Mouse (Mus musculus) liver, embryonic 14.5 days (tissue): Measurements from ENCODE around the gene Pdcl2. TPM values are rescaled to one million over a fixed set of nuclear protein-coding genes. Genes with fewer than 3 reads are reported as not detected.

ENCODE experiments used
- ATAC-seq: fragments of 200-750 bp; cut with Nextera tagmentation; 2 replicates; pipeline ENCODE4 v1.8.0; 2017; ENCODE audit warnings: moderate number of reproducible peaks, mild to moderate bottlenecking, moderate library complexity; ENCODE audit not compliant: insufficient read depth
- DNase-seq, 3 experiments: peaks; one replicate each; pipeline ENCODE4 v3.0.0-alpha.2; 2012 to 2013; ENCODE audit warnings: low read depth in 3 of 3, low spot score in 3 of 3
- H3K27ac ChIP-seq: fragments of 300-500 bp; sonication (generic); 2 replicates; pipeline ENCODE4 v1.5.1; 2014; ENCODE audit warnings: moderate library complexity, mild to moderate bottlenecking, control low read depth, inconsistent platforms
- H3K27me3 ChIP-seq: fragments of 300-500 bp; sonication (generic); 2 replicates; pipeline ENCODE4 v1.6.1; 2014; ENCODE audit warnings: mild to moderate bottlenecking, low read length, moderate library complexity; ENCODE audit not compliant: control insufficient read depth, insufficient read depth
- H3K36me3 ChIP-seq: fragments of 300-500 bp; sonication (generic); replicated peaks from 2 replicates; pipeline ENCODE4 v1.6.1; 2014; ENCODE audit warnings: low read depth; ENCODE audit not compliant: control insufficient read depth, insufficient read depth
- H3K4me1 ChIP-seq, 2 experiments: fragments of 200-500 bp in 1 of 2; fragments of 300-500 bp in 1 of 2; sonication (generic) in 1 of 2; replicated peaks; 2 replicates each; pipeline ENCODE4 v1.6.1; 2012 to 2014; ENCODE audit warnings: antibody characterized with exemption in 1 of 2, inconsistent platforms in 1 of 2, low read length in 1 of 2; ENCODE audit not compliant: control insufficient read depth in 2 of 2, insufficient read depth in 2 of 2
- H3K4me2 ChIP-seq: fragments of 300-500 bp; sonication (generic); 2 replicates; pipeline ENCODE4 v1.6.1; 2014; ENCODE audit warnings: low read depth, mild to moderate bottlenecking, control low read depth, moderate library complexity
- H3K4me3 ChIP-seq, 2 experiments: fragments of 200-500 bp in 1 of 2; fragments of 300-500 bp in 1 of 2; sonication (generic) in 1 of 2; 2 replicates each; pipeline ENCODE4 v1.5.1; 2012 to 2014; ENCODE audit warnings: low read depth in 2 of 2, low read length in 2 of 2, mild to moderate bottlenecking in 2 of 2, control low read depth in 1 of 2, inconsistent platforms in 1 of 2, moderate library complexity in 1 of 2; ENCODE audit not compliant: insufficient read depth in 1 of 2
- H3K9ac ChIP-seq: fragments of 300-500 bp; sonication (generic); replicated peaks from 2 replicates; pipeline ENCODE4 v1.6.1; 2014; ENCODE audit warnings: mild to moderate bottlenecking, control low read depth, moderate library complexity
- H3K9me3 ChIP-seq: fragments of 300-500 bp; sonication (generic); 2 replicates; pipeline ENCODE4 v1.6.1; 2016; ENCODE audit warnings: low read length, mixed read lengths; ENCODE audit not compliant: control insufficient read depth
- CTCF ChIP-seq: IDR thresholded peaks from 2 replicates; pipeline ENCODE4 v1.5.1; 2016; ENCODE audit warnings: antibody characterized with exemption, low read depth, control low read depth
- EP300 ChIP-seq: IDR thresholded peaks from 2 replicates; pipeline ENCODE4 v1.6.1; 2016; ENCODE audit warnings: antibody characterized with exemption, low read depth
- WGBS: fragments of 180-500 bp; shearing (Covaris S2); extraction: QIAGEN DNeasy Blood & Tissue Kit; methylation state at CpG from one replicate; pipeline ENCODE4 v1.1.7; 2014; ENCODE audit not compliant: insufficient replicate concordance; 5-methylcytosine and 5-hydroxymethylcytosine counted together
- polyA plus RNA-seq, 2 experiments: library from polyadenylated mRNA; depleted of rRNA in 1 of 2; stranded (reverse) in 1 of 2; unstranded in 1 of 2; fragments of >200 nt; fragmentation: Nextera tagmentation in 1 of 2; extraction: Ambion mirVana in 1 of 2; gene quantifications; 2 replicates each; pipeline versions ENCODE4 v1.2.1 to v1.2.3; 2012 to 2014

The Pdcl2 gene
- polyA plus RNA-seq, 2 experiments: not detected

DNA sequence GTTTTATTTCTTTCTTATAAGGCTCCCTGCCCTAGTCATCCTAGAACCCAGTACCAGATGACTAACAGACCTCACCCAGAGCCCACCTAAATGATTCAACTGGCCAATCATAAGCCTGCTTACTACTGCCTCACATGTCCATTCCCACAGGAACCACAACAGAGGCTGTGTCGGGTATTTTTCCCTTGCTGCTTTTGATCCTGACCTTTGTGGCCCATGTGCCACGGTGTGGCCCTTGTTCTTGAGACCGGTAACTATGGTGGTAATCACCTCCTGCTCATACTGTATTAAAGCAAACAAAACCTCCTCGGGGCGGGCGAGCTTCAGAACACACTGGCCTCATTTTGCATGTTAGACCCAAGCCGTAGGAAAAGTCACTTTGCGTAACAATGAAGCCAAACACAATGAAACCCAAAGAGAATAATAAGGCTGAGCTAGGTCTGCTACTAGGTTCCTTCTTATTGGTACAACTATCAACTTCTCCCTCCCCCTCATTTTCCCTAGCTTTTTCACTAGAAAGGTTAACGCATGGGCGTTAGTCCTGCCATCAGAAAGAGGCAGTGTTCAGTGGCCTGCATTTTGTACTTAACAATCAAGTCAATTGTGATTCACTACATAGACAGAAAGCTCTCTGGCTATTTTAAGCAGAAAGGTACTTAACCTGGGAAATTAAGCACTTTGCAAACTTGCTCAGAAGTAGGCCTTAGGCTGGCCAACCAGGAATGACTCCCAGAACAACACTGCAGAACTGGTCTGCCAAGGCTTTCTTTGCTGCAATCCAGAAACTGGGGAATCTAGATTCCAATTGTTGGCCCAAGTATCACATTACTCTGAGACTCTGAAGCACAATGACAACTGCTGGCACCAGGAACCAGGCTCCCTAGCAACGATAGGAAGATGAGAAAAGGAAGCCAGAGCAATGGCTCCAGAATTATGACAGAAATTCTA, 9.4 kb downstream of the Pdcl2 start:
- no peak overlapping the region for H3K27ac ChIP-seq
- 69% methylated on average over 11 of the region's 11 CpGs for WGBS

DNA sequence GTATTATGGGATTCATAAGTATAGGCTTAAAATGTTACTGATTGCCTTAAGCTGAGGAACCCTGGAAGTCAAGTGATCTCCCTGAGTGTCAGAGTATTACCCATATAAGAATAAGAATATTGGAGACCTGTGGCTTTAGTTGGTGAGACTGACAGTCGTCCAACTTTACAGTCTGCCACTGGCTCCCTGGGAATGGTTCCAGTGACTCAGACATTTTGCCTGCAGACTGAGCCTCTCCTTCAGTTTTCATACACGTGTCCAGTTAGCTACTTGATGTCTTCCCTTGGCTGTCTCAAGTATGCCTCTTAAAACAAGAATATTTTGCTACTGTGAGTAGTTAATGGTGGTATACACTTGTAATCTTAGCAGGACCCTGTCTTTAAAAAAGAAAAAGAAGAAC, 22.8 kb downstream of the Pdcl2 start:
- H3K4me1 ChIP-seq: 0 out of 4 replicates have a peak, but pooled peaks cover 0 to 7% of the 10 kb centered on the region in 2 experiments
- H3K4me2 ChIP-seq: no peak overlapping the region
- no peaks in the 10 kb centered on the region for H3K9me3 ChIP-seq
- 41% methylated on average over 2 of the region's 2 CpGs for WGBS
- no peak overlapping the region for H3K4me3 ChIP-seq
- TF ChIP-seq EP300 (no peak), CTCF (no peak)
- DNase-seq (no peak), ATAC-seq (no peak)
- no peaks in the 10 kb centered on the region for H3K36me3 ChIP-seq
- H3K27me3 ChIP-seq: peaks cover 5% of the 10 kb centered on the region
- H3K27ac ChIP-seq: no peak overlapping the region
- no peak overlapping the region for H3K9ac ChIP-seq

More for the DNA sequence above, 9.4 kb downstream of the Pdcl2 start:
- ATAC-seq: no peak
- Histone ChIP-seq H3K27me3 (no peaks in the 10 kb centered on the region), H3K9ac (no peak overlapping the region), H3K36me3 (no peaks in the 10 kb centered on the region), H3K4me3 (no peak overlapping the region), H3K4me1 (no peaks in the 10 kb centered on the region), H3K4me2 (no peak overlapping the region), H3K9me3 (no peaks in the 10 kb centered on the region)
- DNase-seq: no peak
- no peak for TF ChIP-seq CTCF
- no peak for TF ChIP-seq EP300

DNA sequence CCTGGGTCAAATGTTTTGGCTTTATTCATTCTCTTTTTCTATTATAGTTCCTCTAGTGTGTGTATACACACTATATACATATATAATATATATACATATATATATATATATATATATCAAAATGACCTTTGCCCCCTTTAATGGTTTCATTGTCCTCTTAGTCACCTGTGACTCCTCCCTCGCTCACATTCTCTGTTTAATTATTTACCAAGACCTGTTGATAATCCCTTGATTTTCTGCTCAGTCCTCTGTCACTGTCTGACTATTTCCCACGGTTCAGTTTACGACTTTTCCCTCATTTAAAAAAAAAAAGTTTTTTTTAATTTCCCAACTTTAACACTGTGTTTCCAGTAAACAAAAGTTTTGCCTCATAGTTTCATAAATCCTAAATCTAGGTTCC, 24.7 kb downstream of the Pdcl2 start:
- H3K4me2 ChIP-seq: no peak overlapping the region
- H3K36me3 ChIP-seq: no peaks in the 10 kb centered on the region
- no peak overlapping the region for H3K9ac ChIP-seq
- ATAC-seq: no peak
- no peak overlapping the region for H3K4me3 ChIP-seq
- DNase-seq: no peak
- no peak for TF ChIP-seq EP300
- TF ChIP-seq CTCF: no peak
- H3K4me1 ChIP-seq: 0 out of 4 replicates have a peak, but pooled peaks cover 0 to 7% of the 10 kb centered on the region in 2 experiments
- H3K27me3 ChIP-seq: peaks cover 5% of the 10 kb centered on the region
- WGBS: 56% methylated on average over 3 of the region's 3 CpGs
- H3K9me3 ChIP-seq: no peaks in the 10 kb centered on the region
- H3K27ac ChIP-seq: no peak overlapping the region

DNA sequence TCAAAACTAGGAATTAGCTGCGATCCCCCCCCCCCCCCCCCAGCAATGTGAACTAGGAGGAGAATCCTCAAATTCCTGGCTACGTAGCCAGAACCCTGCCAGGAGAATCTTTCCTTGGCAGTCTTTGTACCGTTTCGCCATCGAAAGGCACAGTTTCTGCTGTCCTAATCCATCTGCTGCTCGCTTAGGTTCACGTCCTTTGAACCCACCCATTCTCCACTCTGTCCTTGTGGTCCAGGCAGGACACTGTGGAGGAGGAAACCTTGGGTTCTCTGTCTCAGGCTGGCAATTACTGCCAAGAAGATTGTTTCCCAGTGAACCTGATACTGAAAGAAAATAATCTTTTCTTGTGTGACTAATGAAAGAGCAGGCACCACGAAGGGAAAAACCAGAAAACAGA, 25.3 kb downstream of the Pdcl2 start:
- Histone ChIP-seq H3K9me3 (no peaks in the 10 kb centered on the region), H3K4me1 (0 out of 4 replicates have a peak, but pooled peaks cover 0 to 7% of the 10 kb centered on the region in 2 experiments), H3K9ac (no peak overlapping the region), H3K27me3 (peaks cover 5% of the 10 kb centered on the region), H3K36me3 (no peaks in the 10 kb centered on the region), H3K4me3 (no peak overlapping the region; a peak in 1 of 4 replicates), H3K27ac (no peak overlapping the region), H3K4me2 (peak overlapping the region; percentile 79)
- no peak for DNase-seq
- no peak for ATAC-seq
- TF ChIP-seq EP300: no peak
- TF ChIP-seq CTCF: no peak
- 9% methylated on average over 8 of the region's 8 CpGs for WGBS
